Mouse (Mus musculus) stomach, embryonic 14.5 days (tissue): Measurements from ENCODE around the gene 1110017D15Rik. TPM values are rescaled to one million over a fixed set of nuclear protein-coding genes. Genes with fewer than 3 reads are reported as not detected.

ENCODE experiments used
- ATAC-seq: fragments of 200-750 bp; cut with Nextera tagmentation; 2 replicates; pipeline ENCODE4 v1.8.0; 2017; ENCODE audit warnings: low read depth, moderate TSS enrichment; ENCODE audit not compliant: insufficient number of reproducible peaks, insufficient read depth, low FRiP score
- H3K27ac ChIP-seq: fragments of 300-500 bp; sonication (generic); 2 replicates; pipeline ENCODE4 v1.5.1; 2014; ENCODE audit warnings: mild to moderate bottlenecking, low read length, moderate library complexity, mixed read lengths
- H3K27me3 ChIP-seq: fragments of 300-500 bp; sonication (generic); 2 replicates; pipeline ENCODE4 v1.6.1; 2014; ENCODE audit warnings: low read length, control low read depth, mixed read lengths; ENCODE audit not compliant: control insufficient read depth, insufficient read depth
- H3K36me3 ChIP-seq: fragments of 300-500 bp; sonication (generic); 2 replicates; pipeline ENCODE4 v1.6.1; 2014; ENCODE audit warnings: mild to moderate bottlenecking, control low read depth, low read length, moderate library complexity, mixed read lengths; ENCODE audit not compliant: control insufficient read depth, insufficient read depth
- H3K4me1 ChIP-seq: fragments of 300-500 bp; sonication (generic); 2 replicates; pipeline ENCODE4 v1.6.1; 2014; ENCODE audit warnings: low read length, control low read depth, mixed read lengths; ENCODE audit not compliant: control insufficient read depth, insufficient read depth
- H3K4me2 ChIP-seq: fragments of 300-500 bp; sonication (generic); replicated peaks from 2 replicates; pipeline ENCODE4 v1.6.1; 2014; ENCODE audit warnings: low read depth, low read length, control low read depth
- H3K4me3 ChIP-seq: fragments of 300-500 bp; sonication (generic); 2 replicates; pipeline ENCODE4 v1.5.1; 2014; ENCODE audit warnings: low read depth, low read length, control low read depth
- H3K9ac ChIP-seq: fragments of 300-500 bp; sonication (generic); replicated peaks from 2 replicates; pipeline ENCODE4 v1.6.1; 2014; ENCODE audit warnings: low read depth, mild to moderate bottlenecking, control low read depth, low read length, moderate library complexity, mixed read lengths
- H3K9me3 ChIP-seq: fragments of 300-500 bp; sonication (generic); 2 replicates; pipeline ENCODE4 v1.6.1; 2016; ENCODE audit warnings: low read depth, low read length, control low read depth; ENCODE audit not compliant: control insufficient read depth
- WGBS: fragments of 180-500 bp; shearing (Covaris S2); extraction: QIAGEN DNeasy Blood & Tissue Kit; methylation state at CpG from one replicate; pipeline ENCODE4 v1.1.7; 2014; 5-methylcytosine and 5-hydroxymethylcytosine counted together
- polyA plus RNA-seq: library from polyadenylated mRNA; unstranded; fragments of >200 nt; fragmentation: Nextera tagmentation; extraction: Ambion mirVana; gene quantifications from 2 replicates; pipeline ENCODE4 v1.2.1, GENCODE M21; 2014

1110017D15Rik gene
- polyA plus RNA-seq, 1 experiment from 2014 or later, result 0.98 TPM

DNA sequence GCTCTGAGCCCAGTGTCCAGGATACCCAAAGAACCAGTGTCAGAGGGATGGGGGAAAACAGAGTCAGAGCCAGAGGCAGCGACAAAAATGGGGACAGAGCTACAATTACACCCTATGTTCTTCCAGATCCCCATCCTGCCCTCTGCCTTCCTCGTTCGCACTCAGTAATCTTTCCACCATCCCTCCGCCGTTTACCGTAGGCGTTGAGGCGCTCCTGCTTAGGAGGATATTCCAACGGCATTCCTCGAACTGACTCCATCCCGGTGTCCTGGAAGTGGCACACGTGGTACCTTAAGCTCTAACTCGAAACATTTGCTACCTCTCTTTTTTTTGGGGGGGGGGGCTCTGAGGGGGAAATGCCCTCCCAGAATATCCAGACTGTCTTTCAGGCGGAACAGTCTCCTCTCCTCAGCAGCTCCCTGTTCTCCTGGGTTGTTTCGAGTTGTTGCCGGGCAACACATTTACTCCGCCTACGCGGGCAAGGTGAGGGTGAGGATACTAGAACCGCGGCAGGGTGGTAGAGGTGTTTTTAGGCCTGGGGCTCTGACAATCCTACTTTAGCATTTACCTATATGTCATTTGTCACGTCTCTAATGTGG lies 9.7 kb downstream of the 1110017D15Rik start:
- Histone ChIP-seq H3K36me3 (no peaks in the 10 kb centered on the region), H3K4me1 (peaks cover 8% of the 10 kb centered on the region), H3K9ac (peak overlapping the region; percentile 36; the same call in 1 of the 2 replicates), H3K9me3 (no peaks in the 10 kb centered on the region), H3K4me3 (peak overlapping the region; percentile 47), H3K27me3 (no peaks in the 10 kb centered on the region), H3K4me2 (peak overlapping the region; percentile 84), H3K27ac (no peak overlapping the region)
- ATAC-seq, result no peak
- 3% methylated on average over 22 of the region's 22 CpGs for WGBS

GRCm38 (mm10) chr4:41506906-41507305 lies 10.2 kb downstream of the 1110017D15Rik start:
- Histone ChIP-seq H3K27ac (no peak overlapping the region), H3K36me3 (no peaks in the 10 kb centered on the region), H3K9me3 (no peaks in the 10 kb centered on the region), H3K4me3 (peak overlapping the region; percentile 47), H3K4me1 (peaks cover 13% of the 10 kb centered on the region), H3K9ac (peak overlapping the region; percentile 36; the same call in 1 of the 2 replicates), H3K27me3 (no peaks in the 10 kb centered on the region), H3K4me2 (peak overlapping the region; percentile 84)
- ATAC-seq, result peak; percentile 60
- under 1% methylated on average over 29 of the region's 29 CpGs for WGBS

GRCm38 (mm10) chr4:41506156-41506555 lies 11.0 kb downstream of the 1110017D15Rik start:
- 0 out of 2 replicates have a peak, but pooled peaks cover 3% of the 10 kb centered on the region for H3K27me3 ChIP-seq
- H3K4me3 ChIP-seq, result 0 out of 2 replicates have a peak overlapping the region, but pooled peaks have one; percentile 47
- H3K4me2 ChIP-seq, result peak overlapping the region; percentile 84; the same call in 1 of the 2 replicates
- H3K4me1 ChIP-seq, result peaks cover 13% of the 10 kb centered on the region
- H3K9me3 ChIP-seq, result no peaks in the 10 kb centered on the region
- H3K36me3 ChIP-seq, result no peaks in the 10 kb centered on the region
- WGBS, result 12% methylated on average over 13 of the region's 13 CpGs
- no peak overlapping the region for H3K9ac ChIP-seq
- no peak overlapping the region for H3K27ac ChIP-seq
- no peak for ATAC-seq

DNA sequence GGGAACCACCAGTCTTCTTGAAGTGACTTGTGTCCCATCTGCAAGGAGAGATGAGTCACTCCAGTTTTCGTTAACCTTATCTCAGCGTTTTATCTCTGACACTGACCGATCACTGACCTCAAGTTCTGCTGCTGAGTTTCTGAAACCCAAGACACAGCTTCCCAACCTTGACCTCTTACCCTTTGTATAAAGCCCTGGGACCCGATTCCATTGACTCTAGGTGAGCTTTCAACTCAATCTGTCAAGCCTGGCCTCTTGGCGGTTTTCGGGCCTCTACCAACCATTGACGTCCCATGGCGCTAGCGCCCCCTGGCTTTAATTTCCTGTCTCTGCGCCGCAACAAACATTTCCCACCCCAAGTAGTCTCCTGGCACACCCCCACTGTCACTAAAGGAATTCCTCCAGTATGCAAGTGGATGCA lies 12.0 kb downstream of the 1110017D15Rik start:
- peaks cover 13% of the 10 kb centered on the region for H3K4me1 ChIP-seq
- peaks cover 11% of the 10 kb centered on the region; the same call in 1 of the 2 replicates for H3K27me3 ChIP-seq
- no peak overlapping the region for H3K27ac ChIP-seq
- no peak overlapping the region for H3K4me2 ChIP-seq
- no peaks in the 10 kb centered on the region for H3K9me3 ChIP-seq
- ATAC-seq, result no peak
- H3K36me3 ChIP-seq, result no peaks in the 10 kb centered on the region
- no peak overlapping the region for H3K4me3 ChIP-seq
- WGBS, result 55% methylated on average over 11 of the region's 11 CpGs
- no peak overlapping the region for H3K9ac ChIP-seq

DNA sequence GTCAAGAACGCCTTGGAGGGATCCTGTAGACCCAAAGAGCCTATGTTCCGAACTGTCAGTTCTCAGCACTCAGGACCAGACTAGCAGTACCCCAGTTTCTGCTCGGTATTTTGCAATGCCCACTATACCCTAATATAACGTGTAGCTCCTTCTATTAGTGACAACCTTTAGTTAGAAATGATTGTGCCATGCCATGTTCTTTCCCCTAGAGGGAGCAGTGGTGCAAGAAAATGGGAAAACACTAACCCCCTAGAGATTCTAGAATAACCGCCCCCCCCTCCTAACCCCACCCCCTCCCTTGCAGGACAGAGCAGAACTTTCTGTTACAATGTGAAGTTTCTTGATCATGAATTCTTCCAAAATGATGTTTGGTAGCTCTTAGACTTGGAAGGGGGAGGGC lies 12.8 kb downstream of the 1110017D15Rik start:
- peaks cover 13% of the 10 kb centered on the region for H3K4me1 ChIP-seq
- no peak for ATAC-seq
- WGBS, result 71% methylated on average over 5 of the region's 5 CpGs
- H3K4me3 ChIP-seq, result no peak overlapping the region
- no peaks in the 10 kb centered on the region for H3K9me3 ChIP-seq
- no peaks in the 10 kb centered on the region for H3K36me3 ChIP-seq
- no peak overlapping the region for H3K4me2 ChIP-seq
- peaks cover 19% of the 10 kb centered on the region for H3K27me3 ChIP-seq
- H3K9ac ChIP-seq, result no peak overlapping the region
- H3K27ac ChIP-seq, result no peak overlapping the region

GRCm38 (mm10) chr4:41502986-41503412 lies 14.1 kb downstream of the 1110017D15Rik start, which contains the start of gene AI464131:
TSS of gene AI464131 (minus strand) at chr4:41503076.
- 2% methylated on average over 18 of the region's 18 CpGs for WGBS
- Histone ChIP-seq H3K36me3 (no peaks in the 10 kb centered on the region), H3K4me1 (peaks cover 23% of the 10 kb centered on the region), H3K9ac (no peak within 1 kb of the TSS; the same call in 1 of the 2 replicates), H3K4me2 (peak within 1 kb of the TSS; percentile 82), H3K4me3 (peak within 1 kb of the TSS; percentile 35), H3K9me3 (no peaks in the 10 kb centered on the region), H3K27ac (no peak within 1 kb of the TSS), H3K27me3 (peaks cover 32% of the 10 kb centered on the region)
- peak; percentile 95 for ATAC-seq

- H3K9ac ChIP-seq, result no peak overlapping the region; the same call in 1 of the 2 replicates
- no peaks in the 10 kb centered on the region for H3K9me3 ChIP-seq
- H3K4me1 ChIP-seq, result peaks cover 26% of the 10 kb centered on the region
- H3K4me3 ChIP-seq, result peak overlapping the region; percentile 35
- H3K27me3 ChIP-seq, result peaks cover 39% of the 10 kb centered on the region
- no peak overlapping the region for H3K27ac ChIP-seq
- peak overlapping the region; percentile 82 for H3K4me2 ChIP-seq
- no peaks in the 10 kb centered on the region for H3K36me3 ChIP-seq
- peak; percentile 24; the same call in 1 of the 2 replicates for ATAC-seq
- WGBS, result 18% methylated on average over 20 of the region's 20 CpGs
These were observed 14.8 kb downstream of the 1110017D15Rik start for GRCm38 (mm10) chr4:41502171-41502940.

- no peak overlapping the region for H3K4me3 ChIP-seq
- 84% methylated on average over 4 of the region's 4 CpGs for WGBS
- peaks cover 48% of the 10 kb centered on the region for H3K27me3 ChIP-seq
- no peak overlapping the region; the same call in 1 of the 2 replicates for H3K9ac ChIP-seq
- no peak overlapping the region for H3K27ac ChIP-seq
- H3K9me3 ChIP-seq, result no peaks in the 10 kb centered on the region
- H3K4me2 ChIP-seq, result no peak overlapping the region
- peaks cover 22% of the 10 kb centered on the region; the same call in 1 of the 2 replicates for H3K4me1 ChIP-seq
- no peaks in the 10 kb centered on the region for H3K36me3 ChIP-seq
- no peak for ATAC-seq
These were observed 16.3 kb downstream of the 1110017D15Rik start for GRCm38 (mm10) chr4:41500787-41501186.
